10 mouse cellular contexts compared by ENCODE assay signal in genomic region chr6:114199200-114199845, GRCm38 (mm10).
DNase-seq lines count a peak whose midpoint lies in the region; ATAC-seq lines count a peak whose summit lies in the region.
"Had no signal": no experiment of that assay in that cellular context is flagged by ENCODE, and none has a peak within 500 bp of the region (broad histone marks: within the 10 kb centered on the region; RNA-seq: fewer than 3 reads in every experiment).

No protein-coding gene starts in this region.

- ATAC-seq in hindbrain, embryonic 11.5 days (ENCODE audit: low FRiP score) = no peak
- ATAC-seq in hindbrain, embryonic 12.5 days (ENCODE audit: low FRiP score) = no peak
- no peak for ATAC-seq in midbrain, embryonic 16.5 days
- ATAC-seq in midbrain, embryonic 13.5 days = no peak
- ATAC-seq in megakaryocyte-erythroid progenitor cell, adult 5-6 weeks (replicated peaks; ENCODE audit: low FRiP score, low TSS enrichment, poor library complexity, severe bottlenecking) = no peak

- H3K9ac ChIP-seq in hindbrain, embryonic 11.5 days (ENCODE audit: low read depth, low read length) = no peak overlapping the region
- no peak overlapping the region for H3K9ac ChIP-seq in hindbrain, embryonic 12.5 days
- no peak overlapping the region for H3K9ac ChIP-seq in midbrain, embryonic 16.5 days (ENCODE audit: low read depth, low read length)
- no peak overlapping the region for H3K9ac ChIP-seq in midbrain, embryonic 13.5 days (replicated peaks)
- H3K9ac ChIP-seq: liver, embryonic 14.5 days had no signal

- 57% methylated on average over 9 of the region's 9 CpGs for WGBS in hindbrain, embryonic 11.5 days
- 55% methylated on average over 9 of the region's 9 CpGs for whole genome bisulfite sequencing in hindbrain, embryonic 12.5 days
- WGBS in midbrain, embryonic 16.5 days = 40% methylated on average over 9 of the region's 9 CpGs
- 47% methylated on average over 9 of the region's 9 CpGs for WGBS in midbrain, embryonic 13.5 days

- no peak overlapping the region for H3K27ac ChIP-seq in hindbrain, embryonic 11.5 days (ENCODE audit: low read depth, low read length)
- H3K27ac ChIP-seq in hindbrain, embryonic 12.5 days = no peak overlapping the region
- H3K27ac ChIP-seq in midbrain, embryonic 16.5 days (ENCODE audit: low read length) = 0 out of 2 replicates have a peak overlapping the region, but pooled peaks have one; percentile 10
- no peak overlapping the region for H3K27ac ChIP-seq in midbrain, embryonic 13.5 days
- H3K27ac ChIP-seq: liver, embryonic 14.5 days had no signal

- no peak overlapping the region for H3K4me2 ChIP-seq in hindbrain, embryonic 11.5 days (replicated peaks; ENCODE audit: low read depth, low read length)
- H3K4me2 ChIP-seq in hindbrain, embryonic 12.5 days (replicated peaks) = no peak overlapping the region
- H3K4me2 ChIP-seq in midbrain, embryonic 16.5 days (ENCODE audit: low read length) = no peak overlapping the region
- H3K4me2 ChIP-seq in midbrain, embryonic 13.5 days (replicated peaks) = no peak overlapping the region

- DNase-seq in hindbrain, embryonic 11.5 days (ENCODE audit: low spot score) = peak; percentile 47
- peak; percentile 22 for DNase-seq in NIH3T3 (ENCODE audit: low read depth)
- peak; percentile 29 for DNase-seq in mesoderm, embryonic 11.5 days (ENCODE audit: low read depth, low spot score)
- no peak for DNase-seq in left cerebral cortex, adult 9 months (ENCODE audit: low spot score in 2 of 2)
- DNase-seq: kidney, postnatal 14 days had no signal

- no peaks in the 10 kb centered on the region for H3K9me3 ChIP-seq in hindbrain, embryonic 11.5 days (ENCODE audit: control insufficient read depth, low read length)
- H3K9me3 ChIP-seq in hindbrain, embryonic 12.5 days (replicated peaks) = no peaks in the 10 kb centered on the region
- H3K9me3 ChIP-seq in midbrain, embryonic 16.5 days (replicated peaks; ENCODE audit: control insufficient read depth, low read length, poor library complexity, severe bottlenecking) = no peaks in the 10 kb centered on the region
- no peaks in the 10 kb centered on the region for H3K9me3 ChIP-seq in midbrain, embryonic 13.5 days

- H3K36me3 ChIP-seq in hindbrain, embryonic 11.5 days (ENCODE audit: control insufficient read depth, insufficient read depth, low read length) = no peaks in the 10 kb centered on the region
- H3K36me3 ChIP-seq in hindbrain, embryonic 12.5 days = no peaks in the 10 kb centered on the region
- no peaks in the 10 kb centered on the region for H3K36me3 ChIP-seq in midbrain, embryonic 16.5 days (ENCODE audit: control insufficient read depth, insufficient read depth, low read length)
- no peaks in the 10 kb centered on the region for H3K36me3 ChIP-seq in midbrain, embryonic 13.5 days

- H3K27me3 ChIP-seq in hindbrain, embryonic 11.5 days (ENCODE audit: control insufficient read depth, insufficient read depth, low read length) = no peaks in the 10 kb centered on the region; the same call in 1 of the 2 replicates
- peaks cover 9% of the 10 kb centered on the region; the same call in 1 of the 2 replicates for H3K27me3 ChIP-seq in hindbrain, embryonic 12.5 days
- H3K27me3 ChIP-seq in midbrain, embryonic 16.5 days (ENCODE audit: control insufficient read depth, insufficient read depth, low read depth, low read length) = peaks cover 21% of the 10 kb centered on the region
- peaks cover 72% of the 10 kb centered on the region for H3K27me3 ChIP-seq in midbrain, embryonic 13.5 days

- H3K4me1 ChIP-seq in hindbrain, embryonic 11.5 days (replicated peaks; ENCODE audit: control insufficient read depth, insufficient read depth, low read length) = no peaks in the 10 kb centered on the region
- no peaks in the 10 kb centered on the region for H3K4me1 ChIP-seq in hindbrain, embryonic 12.5 days
- no peaks in the 10 kb centered on the region for H3K4me1 ChIP-seq in midbrain, embryonic 16.5 days (ENCODE audit: control insufficient read depth, insufficient read depth, low read length)
- H3K4me1 ChIP-seq in midbrain, embryonic 13.5 days (replicated peaks) = no peaks in the 10 kb centered on the region

- H3K4me3 ChIP-seq in hindbrain, embryonic 11.5 days (ENCODE audit: low read depth, low read length) = no peak overlapping the region
- no peak overlapping the region for H3K4me3 ChIP-seq in hindbrain, embryonic 12.5 days
- H3K4me3 ChIP-seq in midbrain, embryonic 16.5 days (ENCODE audit: low read depth, low read length) = no peak overlapping the region
- no peak overlapping the region for H3K4me3 ChIP-seq in midbrain, embryonic 13.5 days (replicated peaks)

Comparison
In these comparisons a context has a peak if more than half of its experiments do, and no peak if none do; other contexts are left out.
1. DNase-seq: peak in hindbrain, embryonic 11.5 days (single experiment), NIH3T3 (single experiment) and mesoderm, embryonic 11.5 days (single experiment); none in left cerebral cortex, adult 9 months (0 of 2).